Mouse (Mus musculus): ENCODE measurements around the gene Lrp1. TPM values are rescaled to one million over a fixed set of nuclear protein-coding genes. Genes with fewer than 3 reads are reported as not detected.

Gene Lrp1
- total RNA-seq, 2 experiments from 2014 or later = 341 to 357 TPM

- DNase-seq (ENCODE audit: extremely low spot score in 1 of 2, low spot score in 2 of 2) = peak; percentile 86 to 89
- Histone ChIP-seq H3K27ac (peak overlapping the region; percentile 91), H3K4me3 (peak overlapping the region; percentile 71)
- no peak for TF ChIP-seq CTCF (IDR thresholded peaks at IDR 0.05)
- intact Hi-C loops (cut with DNase I) = loop anchor here (2.0 to 5.0 kb wide), 3 partner anchors 45 to 559 kb away; partner anchors contain the start of genes Cdk4, March9 and Nemp1
Observed at GRCm38 (mm10) chr10:127621191-127622056, 476 bp upstream of the Lrp1 start.

- intact Hi-C loops (cut with DNase I) = loop anchor here (2.0 to 5.0 kb wide), 2 partner anchors 47 to 558 kb away; partner anchors contain the start of genes Cdk4, March9 and Nemp1
- no peak; the same call in 1 of the 2 replicates for TF ChIP-seq CTCF (IDR thresholded peaks at IDR 0.05)
- no peak for DNase-seq (ENCODE audit: extremely low spot score in 1 of 2, low spot score in 2 of 2)
Observed at GRCm38 (mm10) chr10:127619941-127620405, 975 bp downstream of the Lrp1 start.

GRCm38 (mm10) chr10:127619119-127619721 is 1.7 kb downstream of the Lrp1 start:
- H3K27ac ChIP-seq = peak overlapping the region; percentile 98
- intact Hi-C loops (cut with DNase I) = no loop called here
- DNase-seq (ENCODE audit: extremely low spot score in 1 of 2, low spot score in 2 of 2) = no peak
- H3K4me3 ChIP-seq = peak overlapping the region; percentile 94
- TF ChIP-seq CTCF (IDR thresholded peaks at IDR 0.05) = no peak

More at GRCm38 (mm10) chr10:127619941-127620405, 975 bp downstream of the Lrp1 start:
- Histone ChIP-seq H3K27ac (peak overlapping the region; percentile 98), H3K4me3 (peak overlapping the region; percentile 94)

- no peak for DNase-seq (ENCODE audit: extremely low spot score in 1 of 2, low spot score in 2 of 2)
- Histone ChIP-seq H3K4me3 (peak overlapping the region; percentile 94), H3K27ac (peak overlapping the region; percentile 98; the same call in 1 of the 2 replicates)
- TF ChIP-seq CTCF (IDR thresholded peaks at IDR 0.05) = no peak
- intact Hi-C loops (cut with DNase I) = no loop called here
Observed at GRCm38 (mm10) chr10:127618173-127618572, 2.8 kb downstream of the Lrp1 start.

- Histone ChIP-seq H3K4me3 (peak overlapping the region; percentile 94; the same call in 1 of the 2 replicates), H3K27ac (peak overlapping the region; percentile 98)
- no peak for DNase-seq (ENCODE audit: extremely low spot score in 1 of 2, low spot score in 2 of 2)
- TF ChIP-seq CTCF (IDR thresholded peaks at IDR 0.05) = no peak
- intact Hi-C loops (cut with DNase I) = no loop called here
Observed at GRCm38 (mm10) chr10:127617294-127617693, 3.7 kb downstream of the Lrp1 start.

- no peak for TF ChIP-seq CTCF (IDR thresholded peaks at IDR 0.05)
- DNase-seq (ENCODE audit: extremely low spot score in 1 of 2, low spot score in 2 of 2) = no peak
- Histone ChIP-seq H3K27ac (peak overlapping the region; percentile 98), H3K4me3 (no peak overlapping the region)
- intact Hi-C loops (cut with DNase I) = no loop called here
Observed at GRCm38 (mm10) chr10:127616261-127616679, 4.7 kb downstream of the Lrp1 start.

- DNase-seq (ENCODE audit: extremely low spot score in 1 of 2, low spot score in 2 of 2) = peak in 1 of 2 experiments; percentile 64
- Histone ChIP-seq H3K4me3 (no peak overlapping the region), H3K27ac (peak overlapping the region; percentile 98)
- TF ChIP-seq CTCF (IDR thresholded peaks at IDR 0.05) = no peak
- intact Hi-C loops (cut with DNase I) = loop anchor here (1.0 kb wide), 1 partner anchor 19 kb away; no protein-coding TSS in a partner anchor
Observed at GRCm38 (mm10) chr10:127615591-127615990, 5.4 kb downstream of the Lrp1 start.

- intact Hi-C loops (cut with DNase I) = loop anchor here (1.0 kb wide), 1 partner anchor 19 kb away; no protein-coding TSS in a partner anchor
- peak overlapping the region; percentile 98 for H3K27ac ChIP-seq
Observed at GRCm38 (mm10) chr10:127615034-127615374, 5.9 kb downstream of the Lrp1 start.

GRCm38 (mm10) chr10:127614236-127615033 is 6.5 kb downstream of the Lrp1 start:
- intact Hi-C loops (cut with DNase I) = loop anchor here (1.0 kb wide), 1 partner anchor 18 kb away; no protein-coding TSS in a partner anchor
- no peak for TF ChIP-seq CTCF (IDR thresholded peaks at IDR 0.05)
- Histone ChIP-seq H3K4me3 (no peak overlapping the region), H3K27ac (peak overlapping the region; percentile 98)
- no peak for DNase-seq (ENCODE audit: extremely low spot score in 1 of 2, low spot score in 2 of 2)

More at GRCm38 (mm10) chr10:127615034-127615374, 5.9 kb downstream of the Lrp1 start:
- 0 out of 2 replicates have a peak overlapping the region, but pooled peaks have one; percentile 5 for H3K4me3 ChIP-seq
- no peak for TF ChIP-seq CTCF (IDR thresholded peaks at IDR 0.05)
- DNase-seq (ENCODE audit: extremely low spot score in 1 of 2, low spot score in 2 of 2) = no peak

GRCm38 (mm10) chr10:127612079-127612775 is 8.7 kb downstream of the Lrp1 start:
- no peak for TF ChIP-seq CTCF (IDR thresholded peaks at IDR 0.05)
- Histone ChIP-seq H3K4me3 (no peak overlapping the region), H3K27ac (no peak overlapping the region; the same call in 1 of the 2 replicates)
- DNase-seq (ENCODE audit: extremely low spot score in 1 of 2, low spot score in 2 of 2) = no peak
- intact Hi-C loops (cut with DNase I) = no loop called here
